Mouse (Mus musculus) hindbrain, embryonic 13.5 days (tissue): ENCODE data around the gene Myrip. TPM values are rescaled to one million over a fixed set of nuclear protein-coding genes. Genes with fewer than 3 reads are reported as not detected.

Experiments
- polyA plus RNA-seq: library from polyadenylated mRNA; unstranded; fragments of >200 nt; fragmentation: Nextera tagmentation; extraction: Ambion mirVana; gene quantifications from 2 replicates; pipeline ENCODE4 v1.2.1, GENCODE M21; 2015

The Myrip gene
- polyA plus RNA-seq, 1 experiment from 2014 or later: 4.3 TPM

Other genes with a start within 250 kb of the Myrip start
- 8.9 and 9.5 TPM in 2 replicates for gene Cx3cr1, start 231.6 kb upstream of the Myrip start, polyA plus RNA-seq
- not detected in 2 replicates for gene Ccr8, start 209.4 kb upstream of the Myrip start, polyA plus RNA-seq
- 35.5 and 42.2 TPM in 2 replicates for gene Slc25a38, start 191.1 kb upstream of the Myrip start, polyA plus RNA-seq
- 905 and 920 TPM in 2 replicates for gene Rpsa, start 173.8 kb upstream of the Myrip start, polyA plus RNA-seq
- not detected in 2 replicates for gene Mobp, start 151.8 kb upstream of the Myrip start, polyA plus RNA-seq
- 330 and 337 TPM in 2 replicates for gene Eif1b, start 190.7 kb downstream of the Myrip start, polyA plus RNA-seq
- gene Entpd3, start 238.3 kb downstream of the Myrip start, polyA plus RNA-seq: 1.2 and 1.6 TPM in 2 replicates